Mouse (Mus musculus) embryonic facial prominence, embryonic 12.5 days (tissue): ENCODE data around the gene Camkv. TPM values are rescaled to one million over a fixed set of nuclear protein-coding genes. Genes with fewer than 3 reads are reported as not detected.

Source experiments
- ATAC-seq: fragments of 200-750 bp; cut with Nextera tagmentation; 2 replicates; pipeline ENCODE4 v1.8.0; 2017; ENCODE audit not compliant: insufficient number of reproducible peaks, insufficient read depth, low FRiP score, low TSS enrichment
- H3K27ac ChIP-seq: fragments of 300-500 bp; sonication (generic); 2 replicates; pipeline ENCODE4 v1.5.1; 2016; ENCODE audit warnings: mild to moderate bottlenecking
- H3K27me3 ChIP-seq: fragments of 300-500 bp; sonication (generic); 2 replicates; pipeline ENCODE4 v1.6.1; 2016; ENCODE audit warnings: mild to moderate bottlenecking, moderate library complexity
- H3K36me3 ChIP-seq: fragments of 300-500 bp; sonication (generic); 2 replicates; pipeline ENCODE4 v1.6.1; 2016; ENCODE audit warnings: mild to moderate bottlenecking
- H3K4me1 ChIP-seq: fragments of 300-500 bp; sonication (generic); 2 replicates; pipeline ENCODE4 v1.6.1; 2016
- H3K4me2 ChIP-seq: fragments of 300-500 bp; sonication (generic); replicated peaks from 2 replicates; pipeline ENCODE4 v1.6.1; 2016; ENCODE audit warnings: mild to moderate bottlenecking, moderate library complexity
- H3K4me3 ChIP-seq: fragments of 300-500 bp; sonication (generic); 2 replicates; pipeline ENCODE4 v1.5.1; 2016; ENCODE audit warnings: mild to moderate bottlenecking
- H3K9ac ChIP-seq: fragments of 300-500 bp; sonication (generic); 2 replicates; pipeline ENCODE4 v1.6.1; 2016; ENCODE audit warnings: mild to moderate bottlenecking, moderate library complexity
- H3K9me3 ChIP-seq: fragments of 300-500 bp; sonication (generic); 2 replicates; pipeline ENCODE4 v1.6.1; 2016; ENCODE audit warnings: mild to moderate bottlenecking, moderate library complexity
- WGBS: fragments of 180-500 bp; shearing (Covaris S2); methylation state at CpG from one replicate; pipeline ENCODE4 v1.1.7; 2016; 5-methylcytosine and 5-hydroxymethylcytosine counted together
- polyA plus RNA-seq: library from polyadenylated mRNA; unstranded; fragments of >200 nt; fragmentation: Nextera tagmentation; extraction: Ambion mirVana; gene quantifications from 2 replicates; pipeline ENCODE4 v1.2.1, GENCODE M21; 2016

Camkv gene
- polyA plus RNA-seq, 1 experiment from 2014 or later, result 7.0 TPM

GRCm38 (mm10) chr9:107949922-107950235 is 14.4 kb downstream of the Camkv start, which contains the start of gene Traip:
Gene Traip (plus strand): TSS chr9:107950136.
- WGBS, result 83% methylated on average over 10 of the region's 10 CpGs

GRCm38 (mm10) chr9:107950460-107951355 is 15.2 kb downstream of the Camkv start:
- peaks cover 12% of the 10 kb centered on the region for H3K4me1 ChIP-seq
- ATAC-seq, result peak; percentile 89
- H3K9ac ChIP-seq, result peak overlapping the region; percentile 64

More at GRCm38 (mm10) chr9:107949922-107950235, 14.4 kb downstream of the Camkv start, which contains the start of gene Traip:
- peaks cover 12% of the 10 kb centered on the region for H3K4me1 ChIP-seq
- H3K27ac ChIP-seq, result peak within 1 kb of the TSS; percentile 63; the same call in 1 of the 2 replicates
- H3K4me3 ChIP-seq, result peak within 1 kb of the TSS; percentile 78
- no peaks in the 10 kb centered on the region for H3K27me3 ChIP-seq
- H3K9me3 ChIP-seq, result no peaks in the 10 kb centered on the region
- H3K36me3 ChIP-seq, result no peaks in the 10 kb centered on the region
- ATAC-seq, result no peak
- peak within 1 kb of the TSS; percentile 64 for H3K9ac ChIP-seq
- peak within 1 kb of the TSS; percentile 78 for H3K4me2 ChIP-seq

DNA sequence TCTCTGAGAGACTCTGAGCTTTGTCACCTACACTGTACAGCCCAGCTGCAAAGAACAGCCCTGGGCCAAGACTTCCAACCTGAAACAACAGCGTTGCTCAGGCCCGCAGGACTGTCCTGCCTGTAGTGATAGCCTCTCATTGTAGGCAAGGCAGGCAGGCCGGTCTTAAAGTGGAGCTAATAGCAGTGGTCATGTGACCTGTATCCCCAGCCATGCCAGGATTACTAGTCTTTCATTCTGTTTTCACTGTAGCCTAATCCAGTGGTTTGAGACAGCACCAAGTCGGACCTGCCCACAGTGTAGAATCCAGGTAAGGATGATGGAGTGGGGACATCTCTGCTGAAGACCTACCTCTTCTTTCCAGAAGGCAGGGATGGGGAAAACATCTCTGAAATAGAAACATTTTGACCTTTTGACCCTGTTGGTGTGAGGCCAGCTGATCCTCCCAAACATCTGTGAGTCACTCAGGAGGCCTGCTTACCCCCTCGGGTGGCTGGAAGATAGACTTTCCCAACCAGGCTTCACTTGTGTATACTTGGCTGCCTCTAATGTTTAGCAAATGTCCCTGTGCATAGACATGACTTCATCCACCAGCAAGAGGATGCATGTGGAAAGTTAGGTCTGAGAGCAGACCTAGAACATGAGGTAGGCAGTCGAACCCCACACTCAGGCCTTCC is 20.3 kb downstream of the Camkv start:
- Histone ChIP-seq H3K36me3 (peaks cover 36% of the 10 kb centered on the region), H3K4me3 (no peak overlapping the region), H3K9me3 (no peaks in the 10 kb centered on the region), H3K4me1 (peaks cover 9% of the 10 kb centered on the region), H3K27me3 (no peaks in the 10 kb centered on the region), H3K9ac (no peak overlapping the region), H3K27ac (no peak overlapping the region), H3K4me2 (no peak overlapping the region)
- WGBS, result 70% methylated on average over 6 of the region's 6 CpGs
- ATAC-seq, result no peak

More at GRCm38 (mm10) chr9:107950460-107951355, 15.2 kb downstream of the Camkv start:
- Histone ChIP-seq H3K27ac (peak overlapping the region; percentile 63; the same call in 1 of the 2 replicates), H3K36me3 (no peaks in the 10 kb centered on the region), H3K27me3 (no peaks in the 10 kb centered on the region), H3K4me2 (peak overlapping the region; percentile 78), H3K4me3 (peak overlapping the region; percentile 78), H3K9me3 (no peaks in the 10 kb centered on the region)
- 15% methylated on average over 45 of the region's 45 CpGs for WGBS

DNA sequence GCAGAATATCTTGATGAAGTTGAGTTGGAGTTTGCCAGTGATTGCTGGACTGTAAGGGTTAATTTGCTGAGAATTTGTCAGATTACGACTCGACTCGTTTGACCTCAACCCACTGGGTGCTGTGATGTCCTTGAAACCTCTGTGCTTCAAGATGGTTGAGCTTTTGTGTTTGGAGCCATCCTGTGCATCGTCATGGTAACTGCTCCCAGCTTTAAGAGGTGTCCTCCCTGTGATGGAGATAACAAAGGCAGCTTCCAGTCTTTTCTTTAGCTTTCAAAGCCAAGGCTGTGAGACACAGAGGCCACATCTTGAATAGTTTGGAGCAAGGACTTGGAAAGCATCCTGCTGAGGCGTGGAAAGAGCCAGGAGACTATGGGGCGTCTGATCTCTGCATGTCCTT is 21.7 kb downstream of the Camkv start:
- Histone ChIP-seq H3K4me2 (no peak overlapping the region), H3K27me3 (no peaks in the 10 kb centered on the region), H3K4me3 (no peak overlapping the region), H3K36me3 (peaks cover 50% of the 10 kb centered on the region), H3K9ac (no peak overlapping the region), H3K27ac (no peak overlapping the region), H3K4me1 (no peaks in the 10 kb centered on the region), H3K9me3 (no peaks in the 10 kb centered on the region)
- ATAC-seq, result no peak
- WGBS, result 66% methylated on average over 6 of the region's 6 CpGs

GRCm38 (mm10) chr9:107959896-107960295 is 24.4 kb downstream of the Camkv start:
- H3K4me1 ChIP-seq, result no peaks in the 10 kb centered on the region
- WGBS, result 76% methylated on average over 6 of the region's 6 CpGs
- H3K9me3 ChIP-seq, result no peaks in the 10 kb centered on the region
- peaks cover 55% of the 10 kb centered on the region for H3K36me3 ChIP-seq
- H3K4me2 ChIP-seq, result no peak overlapping the region
- no peak overlapping the region for H3K27ac ChIP-seq
- no peak for ATAC-seq
- H3K4me3 ChIP-seq, result no peak overlapping the region
- H3K9ac ChIP-seq, result no peak overlapping the region
- H3K27me3 ChIP-seq, result no peaks in the 10 kb centered on the region

GRCm38 (mm10) chr9:107960928-107961327 is 25.5 kb downstream of the Camkv start:
- H3K27ac ChIP-seq, result no peak overlapping the region
- no peaks in the 10 kb centered on the region for H3K4me1 ChIP-seq
- H3K9me3 ChIP-seq, result no peaks in the 10 kb centered on the region
- no peaks in the 10 kb centered on the region for H3K27me3 ChIP-seq
- H3K9ac ChIP-seq, result no peak overlapping the region
- no peak overlapping the region for H3K4me2 ChIP-seq
- WGBS, result 70% methylated on average over 4 of the region's 4 CpGs
- ATAC-seq, result no peak
- H3K4me3 ChIP-seq, result no peak overlapping the region
- peaks cover 54% of the 10 kb centered on the region for H3K36me3 ChIP-seq

DNA sequence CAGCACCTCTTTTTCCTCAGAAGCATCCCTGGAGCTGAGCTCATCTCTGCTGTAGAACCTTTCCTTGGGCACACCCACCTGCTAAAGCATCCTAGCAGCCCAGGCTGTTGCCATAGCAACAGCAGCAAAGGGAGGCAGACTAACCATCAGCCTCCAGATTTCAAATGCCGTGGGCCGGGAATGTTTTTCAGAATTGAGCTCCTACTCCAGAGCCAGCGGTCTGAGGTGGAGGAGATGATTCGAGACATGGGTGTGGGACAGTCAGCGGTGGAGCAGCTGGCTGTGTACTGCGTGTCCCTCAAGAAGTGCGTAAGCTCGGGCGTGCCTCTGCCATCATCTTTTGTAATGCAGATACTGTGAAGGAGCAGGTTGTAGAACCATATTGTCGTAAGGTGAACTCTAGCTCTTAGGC is 25.9 kb downstream of the Camkv start:
- H3K9me3 ChIP-seq, result no peaks in the 10 kb centered on the region
- H3K4me1 ChIP-seq, result no peaks in the 10 kb centered on the region
- no peak overlapping the region for H3K4me3 ChIP-seq
- H3K27ac ChIP-seq, result no peak overlapping the region
- no peak overlapping the region for H3K4me2 ChIP-seq
- H3K9ac ChIP-seq, result no peak overlapping the region
- no peaks in the 10 kb centered on the region for H3K27me3 ChIP-seq
- ATAC-seq, result no peak
- H3K36me3 ChIP-seq, result peaks cover 53% of the 10 kb centered on the region
- 90% methylated on average over 10 of the region's 10 CpGs for WGBS

- H3K4me3 ChIP-seq, result no peak overlapping the region
- no peak overlapping the region for H3K9ac ChIP-seq
- no peak overlapping the region for H3K27ac ChIP-seq
- no peaks in the 10 kb centered on the region for H3K9me3 ChIP-seq
- H3K36me3 ChIP-seq, result peaks cover 56% of the 10 kb centered on the region
- H3K27me3 ChIP-seq, result no peaks in the 10 kb centered on the region
- no peak for ATAC-seq
- WGBS, result 63% methylated on average over 5 of the region's 5 CpGs
- no peak overlapping the region for H3K4me2 ChIP-seq
- no peaks in the 10 kb centered on the region for H3K4me1 ChIP-seq
Observed at GRCm38 (mm10) chr9:107961881-107962280, 26.4 kb downstream of the Camkv start.

DNA sequence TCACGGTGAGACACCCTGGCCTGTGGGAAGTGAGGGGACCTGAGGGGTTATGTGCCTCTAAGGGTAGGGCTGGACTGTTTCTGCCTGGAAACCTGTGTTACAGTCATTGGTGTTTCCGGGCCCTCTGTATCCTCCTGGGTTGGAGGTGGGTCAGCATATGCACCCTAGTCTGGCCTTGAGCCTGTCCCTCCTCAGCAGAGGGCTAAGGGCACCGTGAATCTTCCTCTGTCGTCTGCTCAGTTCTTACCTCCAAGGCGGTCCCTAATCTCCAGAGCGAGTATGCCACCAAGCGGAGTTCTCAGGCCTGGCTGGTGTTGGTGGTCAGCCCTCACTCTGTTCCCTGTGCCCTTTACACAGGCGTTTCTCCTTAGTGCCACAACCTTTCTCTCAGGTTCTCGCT is 27.4 kb downstream of the Camkv start:
- Histone ChIP-seq H3K36me3 (peaks cover 51% of the 10 kb centered on the region), H3K9me3 (no peaks in the 10 kb centered on the region), H3K4me1 (no peaks in the 10 kb centered on the region), H3K4me2 (no peak overlapping the region), H3K4me3 (no peak overlapping the region), H3K9ac (no peak overlapping the region), H3K27ac (no peak overlapping the region), H3K27me3 (no peaks in the 10 kb centered on the region)
- ATAC-seq, result no peak
- 89% methylated on average over 9 of the region's 9 CpGs for WGBS

DNA sequence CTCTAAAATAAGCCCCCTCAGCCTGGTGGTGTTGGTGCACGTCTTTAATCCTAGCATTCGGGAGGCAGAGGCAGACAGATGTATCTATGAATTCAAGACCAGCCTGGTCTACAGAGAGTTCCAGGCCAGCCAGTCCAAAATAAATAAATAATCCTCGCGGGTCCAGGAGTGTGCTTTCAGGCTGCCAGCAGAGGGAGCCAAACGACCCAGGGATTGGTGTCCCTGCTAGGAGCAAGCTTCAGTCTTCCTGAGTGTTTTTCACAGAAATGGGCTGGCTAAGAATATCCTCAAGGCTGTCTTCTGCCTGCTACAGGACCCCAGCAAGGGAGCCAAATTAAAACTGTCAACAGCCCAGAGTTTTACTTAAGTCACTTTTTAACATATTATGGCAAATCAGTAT is 28.2 kb downstream of the Camkv start:
- WGBS, result 18% methylated on average over 5 of the region's 5 CpGs

DNA sequence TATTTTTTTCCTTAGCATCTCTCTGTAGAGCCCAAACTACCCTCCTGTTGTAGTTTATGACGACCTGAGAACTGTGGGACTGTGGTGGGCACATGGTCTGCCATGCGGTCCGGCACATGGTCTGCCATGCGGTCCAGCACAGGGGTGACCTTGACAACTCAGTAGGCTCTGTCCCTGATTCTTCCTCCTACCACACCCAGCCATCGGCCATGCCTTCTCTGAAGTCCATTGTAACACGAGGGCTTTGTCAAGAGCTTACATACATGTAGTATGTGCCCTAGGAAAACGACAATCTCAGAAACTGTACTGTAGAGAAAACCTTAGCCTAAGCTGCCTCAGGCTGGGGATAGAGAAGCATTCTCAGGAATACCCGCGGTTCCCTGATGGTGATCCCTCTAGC is 29.2 kb downstream of the Camkv start:
- 89% methylated on average over 9 of the region's 9 CpGs for WGBS
- H3K27me3 ChIP-seq, result no peaks in the 10 kb centered on the region
- H3K4me3 ChIP-seq, result no peak overlapping the region
- no peak overlapping the region for H3K27ac ChIP-seq
- no peaks in the 10 kb centered on the region for H3K9me3 ChIP-seq
- no peak overlapping the region for H3K4me2 ChIP-seq
- H3K36me3 ChIP-seq, result peaks cover 48% of the 10 kb centered on the region
- H3K4me1 ChIP-seq, result no peaks in the 10 kb centered on the region
- H3K9ac ChIP-seq, result no peak overlapping the region
- ATAC-seq, result no peak

More for the DNA sequence above, 28.2 kb downstream of the Camkv start:
- Histone ChIP-seq H3K4me2 (no peak overlapping the region), H3K4me3 (no peak overlapping the region), H3K36me3 (peaks cover 50% of the 10 kb centered on the region), H3K4me1 (no peaks in the 10 kb centered on the region), H3K27me3 (no peaks in the 10 kb centered on the region), H3K9ac (no peak overlapping the region), H3K27ac (no peak overlapping the region), H3K9me3 (no peaks in the 10 kb centered on the region)
- ATAC-seq, result no peak

- no peaks in the 10 kb centered on the region for H3K4me1 ChIP-seq
- peaks cover 44% of the 10 kb centered on the region for H3K36me3 ChIP-seq
- H3K4me3 ChIP-seq, result no peak overlapping the region
- 86% methylated on average over 10 of the region's 10 CpGs for WGBS
- no peaks in the 10 kb centered on the region for H3K9me3 ChIP-seq
- H3K9ac ChIP-seq, result no peak overlapping the region
- no peak for ATAC-seq
- no peak overlapping the region for H3K4me2 ChIP-seq
- no peak overlapping the region for H3K27ac ChIP-seq
- no peaks in the 10 kb centered on the region for H3K27me3 ChIP-seq
Observed at GRCm38 (mm10) chr9:107966676-107967075, 31.2 kb downstream of the Camkv start.
